In genomic region chr7:97788190-97788668, GRCm38 (mm10) we compare ENCODE assay signal across 8 mouse cellular contexts. TPM values are rescaled to one million over a fixed set of nuclear protein-coding genes. Genes with fewer than 3 reads are reported as not detected.
DNase-seq lines count a peak whose midpoint lies in the region; ATAC-seq and TF ChIP-seq lines count a peak whose summit lies in the region.

Gene Pak1 (plus strand): TSS chr7:97788541.

- H3K9ac ChIP-seq in ES-E14 (ENCODE audit: insufficient read depth, low read depth, low read length, poor library complexity, severe bottlenecking): peak within 1 kb of the TSS; percentile 84
- H3K9ac ChIP-seq in forebrain, embryonic 15.5 days (replicated peaks): peak within 1 kb of the TSS; percentile 75

- 0 out of 2 replicates have a peak, but pooled peaks have one; percentile 16 for TF ChIP-seq POLR2A in lung, adult 2 months (IDR thresholded peaks at IDR 0.05; ENCODE audit: borderline replicate concordance, extremely low read depth, low read depth, low read length)

- H3K27ac ChIP-seq in ES-E14 (ENCODE audit: insufficient read depth, low read depth, low read length, poor library complexity, severe bottlenecking): peak within 1 kb of the TSS; percentile 62; the same call in 1 of the 2 replicates
- H3K27ac ChIP-seq in forebrain, embryonic 15.5 days (replicated peaks): peak within 1 kb of the TSS; percentile 60
- H3K27ac ChIP-seq in layer of hippocampus, adult 2 months: peak within 1 kb of the TSS; percentile 71

- TF ChIP-seq CTCF in layer of hippocampus, adult 2 months (conservative IDR thresholded peaks at IDR 0.05): no peak
- TF ChIP-seq CTCF in lung, adult 2 months (IDR thresholded peaks at IDR 0.05; ENCODE audit: insufficient read depth, low read length): no peak

- H3K27me3 ChIP-seq in forebrain, embryonic 15.5 days: no peaks in the 10 kb centered on the region

- peak within 1 kb of the TSS; percentile 96 for H3K4me2 ChIP-seq in forebrain, embryonic 15.5 days (replicated peaks)

- WGBS in forebrain, embryonic 15.5 days: 0% methylated on average over 45 of the region's 46 CpGs
- under 1% methylated on average over 46 of the region's 46 CpGs for WGBS in lung, adult 2 months

- peak within 1 kb of the TSS; percentile 91 to 95 for H3K4me3 ChIP-seq in ES-E14 (ENCODE audit: insufficient read depth in 1 of 2, low read depth in 1 of 2, low read length in 2 of 2, poor library complexity in 1 of 2, severe bottlenecking in 1 of 2)
- peak within 1 kb of the TSS; percentile 81 for H3K4me3 ChIP-seq in forebrain, embryonic 15.5 days
- peak within 1 kb of the TSS; percentile 87 for H3K4me3 ChIP-seq in layer of hippocampus, adult 2 months
- peak within 1 kb of the TSS; percentile 67 for H3K4me3 ChIP-seq in lung, adult 2 months (replicated peaks; ENCODE audit: extremely low read depth, low read depth, low read length)

- no peaks in the 10 kb centered on the region for H3K9me3 ChIP-seq in ES-E14 (ENCODE audit: control insufficient read depth, insufficient read depth, low read depth, low read length)
- no peaks in the 10 kb centered on the region for H3K9me3 ChIP-seq in forebrain, embryonic 15.5 days

- no peaks in the 10 kb centered on the region for H3K36me3 ChIP-seq in ES-E14 (ENCODE audit: control insufficient read depth, insufficient read depth, low read length, poor library complexity, severe bottlenecking)
- no peaks in the 10 kb centered on the region for H3K36me3 ChIP-seq in forebrain, embryonic 15.5 days

- H3K4me1 ChIP-seq in ES-E14 (ENCODE audit: control insufficient read depth in 2 of 2, insufficient read depth in 2 of 2, low read length in 2 of 2, poor library complexity in 1 of 2): peaks cover 0 to 2% of the 10 kb centered on the region in 2 experiments; a peak in 2 of 4 replicates
- peaks cover 8% of the 10 kb centered on the region for H3K4me1 ChIP-seq in forebrain, embryonic 15.5 days
- no peaks in the 10 kb centered on the region; the same call in 1 of the 2 replicates for H3K4me1 ChIP-seq in lung, adult 2 months (ENCODE audit: control insufficient read depth, insufficient read depth, low read length)

- ATAC-seq in forebrain, embryonic 15.5 days (replicated peaks): peak; percentile 96
- ATAC-seq in neutrophil, adult 5-6 weeks (ENCODE audit: extremely low read depth, insufficient number of reproducible peaks, low FRiP score, poor library complexity, severe bottlenecking): peak; percentile 62

- DNase-seq in ES-E14 (ENCODE audit: low read depth, low spot score): peak; percentile 85
- DNase-seq in cerebellum, adult 11 months: peak; percentile 86
- peak; percentile 69 for DNase-seq in heart, postnatal 4 days
- peak; percentile 74 to 75 for DNase-seq in layer of hippocampus, adult 2 months (ENCODE audit: low spot score in 2 of 2)
- DNase-seq in lung, adult 2 months: peak; percentile 78
- peak; percentile 58 to 69 for DNase-seq in thymus, adult 18-20 months

- in situ Hi-C loops in ES-E14 (cut with MboI; ENCODE audit: low sequenced_read_pairs in 2 of 2, unreplicated experiment in 2 of 2): no loop called here

TF ChIP-seq in ES-E14, 5 proteins besides CTCF, POLR2A, EP300 and RAD21:
- TF ChIP-seq ZC3H11A (IDR thresholded peaks at IDR 0.05; ENCODE audit: borderline replicate concordance, low read depth, low read length) (no peak), CHD2 (IDR thresholded peaks at IDR 0.05; ENCODE audit: low read depth, low read length) (no peak), ZNF384 (IDR thresholded peaks at IDR 0.05; ENCODE audit: low read depth, low read length) (no peak), HCFC1 (IDR thresholded peaks at IDR 0.05; ENCODE audit: borderline replicate concordance, insufficient read depth, low read length) (no peak), MAFK (IDR thresholded peaks at IDR 0.05; ENCODE audit: insufficient read depth, low read depth, low read length) (no peak)

RNA-seq across cellular contexts. Expression of gene Pak1, which starts in this region (rescaled TPM):
- total RNA-seq in ES-E14 (2012; rRNA removed): 16.5 and 19.1 TPM in 2 replicates
- 132 and 143 TPM in 2 replicates for polyA plus RNA-seq in forebrain, embryonic 15.5 days (2015; fragmentation: Nextera tagmentation; extraction: Ambion mirVana)
- 1 to 10 TPM in 1 of 2 experiments, under 1 TPM in 1; 0.91 to 1.8 TPM for total RNA-seq in heart, postnatal 4 days (2021)
- 100 to 1,000 TPM; 209 to 219 TPM for total RNA-seq in layer of hippocampus, adult 2 months (2021)
- polyA plus RNA-seq in lung, adult 2 months (2012; rRNA removed): 7.2 and 7.5 TPM in 2 replicates
- total RNA-seq in neutrophil, adult 5-6 weeks (2017): 14.2 and 15.8 TPM in 2 replicates

Comparison
In these comparisons a context has a peak if more than half of its experiments do, and no peak if none do; other contexts are left out.
1. Peak in every context shown above with its lines: DNase-seq, ATAC-seq, H3K4me3 ChIP-seq and H3K27ac ChIP-seq.
2. RNA of gene Pak1 (total RNA-seq): 209 to 219 TPM in layer of hippocampus, adult 2 months; 16.5 to 19.1 TPM in ES-E14, 14.2 to 15.8 TPM in neutrophil, adult 5-6 weeks and 0.91 to 1.8 TPM in heart, postnatal 4 days; every median in the first group is over 10 times any median in the second.
3. RNA of gene Pak1 (polyA plus RNA-seq): 132 to 143 TPM in forebrain, embryonic 15.5 days; 7.2 to 7.5 TPM in lung, adult 2 months; every median in the first group is over 10 times any median in the second.